Mouse (Mus musculus) right cerebral cortex, postnatal 14 days (tissue): ENCODE results near the gene Exph5.

Source experiments
- DNase-seq: peaks from one replicate; pipeline ENCODE4 v3.0.0; 2022

The Exph5 gene

GRCm38 (mm10) chr9:53409427-53409826, 108.0 kb downstream of the Exph5 start:
- no peak for DNase-seq

GRCm38 (mm10) chr9:53422133-53422896, 120.8 kb downstream of the Exph5 start:
- DNase-seq, result no peak

- DNase-seq, result no peak
These were observed 125.3 kb downstream of the Exph5 start for GRCm38 (mm10) chr9:53426726-53427125.
